Mouse (Mus musculus) adipocyte (in vitro differentiated cells): ENCODE results near the gene Gtpbp10.
A peak's percentile ranks its signal among the peaks of the same experiment; 100 is the strongest.

Source experiments
- DNase-seq: peaks from one replicate; pipeline ENCODE4 v3.0.0-alpha.2; 2016; ENCODE audit warnings: low spot score

Gene Gtpbp10

GRCm38 (mm10) chr5:5496393-5496792, 62.9 kb downstream of the Gtpbp10 start:
- no peak for DNase-seq

- DNase-seq: no peak
Measured at GRCm38 (mm10) chr5:5495042-5495441, 64.3 kb downstream of the Gtpbp10 start.

GRCm38 (mm10) chr5:5494269-5495005, 64.9 kb downstream of the Gtpbp10 start:
- DNase-seq: peak; percentile 84

- DNase-seq: no peak
Measured at GRCm38 (mm10) chr5:5492163-5492562, 67.2 kb downstream of the Gtpbp10 start.
